Mouse (Mus musculus) monocyte, adult 2 months (primary cell): ENCODE data around the gene Gm10721.
A peak's percentile ranks its signal among the peaks of the same experiment; 100 is the strongest.
"Not testable (repeated sequence)": the region's sequence is repeated elsewhere in the genome, so short reads cannot be mapped to it uniquely, and the experiment has no call there.

ENCODE experiments used
- DNase-seq, 2 experiments: peaks; one replicate each; pipeline ENCODE4 v3.0.0; 2022; ENCODE audit warnings: low spot score in 2 of 2, low read depth in 1 of 2

Gene Gm10721

GRCm38 (mm10) chr9:3024912-3025467, 12.1 kb downstream of the Gm10721 start, which contains the start of gene Gm10717:
Gene Gm10717 (plus strand): TSS chr9:3025417.
- peak; percentile 29 to 57 for DNase-seq

- peak; percentile 77 to 84 for DNase-seq
These were observed 12.7 kb downstream of the Gm10721 start for GRCm38 (mm10) chr9:3025653-3026052.

- DNase-seq, result not testable (repeated sequence)
These were observed 13.2 kb downstream of the Gm10721 start for GRCm38 (mm10) chr9:3026136-3026535.

- DNase-seq, result not testable (repeated sequence)
These were observed 13.8 kb downstream of the Gm10721 start for GRCm38 (mm10) chr9:3026741-3027140.

- DNase-seq, result not testable (repeated sequence)
These were observed 14.3 kb downstream of the Gm10721 start for GRCm38 (mm10) chr9:3027200-3027599.

GRCm38 (mm10) chr9:3029276-3030000, 16.5 kb downstream of the Gm10721 start:
- peak; percentile 37 to 48 for DNase-seq

GRCm38 (mm10) chr9:3030677-3031318, 17.9 kb downstream of the Gm10721 start:
- not testable (repeated sequence) for DNase-seq

- DNase-seq, result not testable (repeated sequence)
These were observed 21.4 kb downstream of the Gm10721 start, which contains the start of gene Gm17535 for GRCm38 (mm10) chr9:3034299-3034698. Gene Gm17535 (plus strand): TSS chr9:3034599.

- not testable (repeated sequence) for DNase-seq
These were observed 23.6 kb downstream of the Gm10721 start, which contains the start of gene Gm10715 for GRCm38 (mm10) chr9:3036577-3036976. Gene Gm10715 (plus strand): TSS chr9:3036877.

- not testable (repeated sequence) for DNase-seq
These were observed 25.2 kb downstream of the Gm10721 start for GRCm38 (mm10) chr9:3038161-3038560.
